ENCODE assay signal across 9 mouse cellular contexts in genomic region chr13:73892493-73893178, GRCm38 (mm10). TPM values are rescaled to one million over a fixed set of nuclear protein-coding genes. Genes with fewer than 3 reads are reported as not detected.
DNase-seq lines count a peak whose midpoint lies in the region; ATAC-seq lines count a peak whose summit lies in the region.
"Had no signal": no experiment of that assay in that cellular context is flagged by ENCODE, and none has a peak within 500 bp of the region (broad histone marks: within the 10 kb centered on the region; RNA-seq: fewer than 3 reads in every experiment).

No protein-coding gene starts in this region.

- H3K9ac ChIP-seq in forebrain, embryonic 15.5 days (replicated peaks) = no peak overlapping the region
- no peak overlapping the region for H3K9ac ChIP-seq in intestine, embryonic 16.5 days (ENCODE audit: low read depth, low read length)
- no peak overlapping the region for H3K9ac ChIP-seq in liver, embryonic 16.5 days (ENCODE audit: low read depth, low read length)
- H3K9ac ChIP-seq in midbrain, embryonic 16.5 days (ENCODE audit: low read depth, low read length) = no peak overlapping the region
- H3K9ac ChIP-seq: neural tube, embryonic 13.5 days had no signal

- intact Hi-C loops in left cerebral cortex, postnatal 25 days (cut with DNase I) = no loop called here

- no peak for DNase-seq in forebrain, embryonic 10.5 days (ENCODE audit: extremely low spot score, low spot score)
- peak; percentile 57 for DNase-seq in embryo, embryonic 11 days
- no peak for DNase-seq in left cerebral cortex, postnatal 25 days (ENCODE audit: low spot score in 2 of 2)
- no peak for DNase-seq in left cerebral cortex, adult 8-10 months (ENCODE audit: low spot score in 2 of 2)

- H3K4me1 ChIP-seq in forebrain, embryonic 10.5 days = peaks cover 13% of the 10 kb centered on the region
- H3K4me1 ChIP-seq in forebrain, embryonic 15.5 days = no peaks in the 10 kb centered on the region
- peaks cover 7% of the 10 kb centered on the region for H3K4me1 ChIP-seq in intestine, embryonic 16.5 days (ENCODE audit: control insufficient read depth, insufficient read depth, low read length)
- H3K4me1 ChIP-seq in liver, embryonic 16.5 days (ENCODE audit: control insufficient read depth, low read depth, low read length) = no peaks in the 10 kb centered on the region
- H3K4me1 ChIP-seq in midbrain, embryonic 16.5 days (ENCODE audit: control insufficient read depth, insufficient read depth, low read length) = no peaks in the 10 kb centered on the region
- H3K4me1 ChIP-seq: neural tube, embryonic 13.5 days had no signal

- 55% methylated on average over 6 of the region's 6 CpGs for WGBS in forebrain, embryonic 10.5 days
- WGBS in forebrain, embryonic 15.5 days = 59% methylated on average over 6 of the region's 6 CpGs
- WGBS in intestine, embryonic 16.5 days = 44% methylated on average over 6 of the region's 6 CpGs
- 43% methylated on average over 6 of the region's 6 CpGs for WGBS in liver, embryonic 16.5 days (ENCODE audit: insufficient replicate concordance)
- 66% methylated on average over 6 of the region's 6 CpGs for WGBS in midbrain, embryonic 16.5 days

- no peak overlapping the region for H3K4me3 ChIP-seq in forebrain, embryonic 10.5 days
- H3K4me3 ChIP-seq in forebrain, embryonic 15.5 days = no peak overlapping the region
- H3K4me3 ChIP-seq in intestine, embryonic 16.5 days (ENCODE audit: low read length) = no peak overlapping the region
- no peak overlapping the region for H3K4me3 ChIP-seq in liver, embryonic 16.5 days (ENCODE audit: low read depth, low read length)
- H3K4me3 ChIP-seq in midbrain, embryonic 16.5 days (ENCODE audit: low read depth, low read length) = no peak overlapping the region
- H3K4me3 ChIP-seq: neural tube, embryonic 13.5 days had no signal

- peak overlapping the region; percentile 60; the same call in 1 of the 2 replicates for H3K27ac ChIP-seq in forebrain, embryonic 10.5 days
- no peak overlapping the region for H3K27ac ChIP-seq in forebrain, embryonic 15.5 days (replicated peaks)
- H3K27ac ChIP-seq in intestine, embryonic 16.5 days (ENCODE audit: low read length) = peak overlapping the region; percentile 69
- H3K27ac ChIP-seq in liver, embryonic 16.5 days (ENCODE audit: low read length) = no peak overlapping the region
- H3K27ac ChIP-seq in midbrain, embryonic 16.5 days (ENCODE audit: low read length) = no peak overlapping the region

- H3K4me2 ChIP-seq in forebrain, embryonic 15.5 days (replicated peaks) = no peak overlapping the region
- H3K4me2 ChIP-seq in intestine, embryonic 16.5 days (ENCODE audit: low read depth, low read length) = no peak overlapping the region
- no peak overlapping the region for H3K4me2 ChIP-seq in liver, embryonic 16.5 days (ENCODE audit: low read depth, low read length)
- no peak overlapping the region for H3K4me2 ChIP-seq in midbrain, embryonic 16.5 days (ENCODE audit: low read length)
- H3K4me2 ChIP-seq: neural tube, embryonic 13.5 days had no signal

- ATAC-seq in forebrain, embryonic 15.5 days (replicated peaks) = no peak
- peak; percentile 86 for ATAC-seq in intestine, embryonic 16.5 days
- ATAC-seq in liver, embryonic 16.5 days (ENCODE audit: low read depth) = peak; percentile 21; the same call in 1 of the 2 replicates
- no peak for ATAC-seq in midbrain, embryonic 16.5 days

- no peaks in the 10 kb centered on the region for H3K9me3 ChIP-seq in forebrain, embryonic 10.5 days
- no peaks in the 10 kb centered on the region for H3K9me3 ChIP-seq in forebrain, embryonic 15.5 days
- no peaks in the 10 kb centered on the region for H3K9me3 ChIP-seq in intestine, embryonic 16.5 days (ENCODE audit: control insufficient read depth, low read length)
- no peaks in the 10 kb centered on the region for H3K9me3 ChIP-seq in liver, embryonic 16.5 days (replicated peaks; ENCODE audit: control insufficient read depth, low read length)
- H3K9me3 ChIP-seq in midbrain, embryonic 16.5 days (replicated peaks; ENCODE audit: control insufficient read depth, low read length, poor library complexity, severe bottlenecking) = no peaks in the 10 kb centered on the region
- H3K9me3 ChIP-seq: neural tube, embryonic 13.5 days had no signal

- no peaks in the 10 kb centered on the region for H3K36me3 ChIP-seq in forebrain, embryonic 10.5 days (replicated peaks)
- H3K36me3 ChIP-seq in forebrain, embryonic 15.5 days = no peaks in the 10 kb centered on the region
- no peaks in the 10 kb centered on the region for H3K36me3 ChIP-seq in intestine, embryonic 16.5 days (ENCODE audit: control insufficient read depth, insufficient read depth, low read length)
- H3K36me3 ChIP-seq in liver, embryonic 16.5 days (ENCODE audit: control insufficient read depth, insufficient read depth) = no peaks in the 10 kb centered on the region
- no peaks in the 10 kb centered on the region for H3K36me3 ChIP-seq in midbrain, embryonic 16.5 days (ENCODE audit: control insufficient read depth, insufficient read depth, low read length)
- H3K36me3 ChIP-seq: neural tube, embryonic 13.5 days had no signal

- no peaks in the 10 kb centered on the region for H3K27me3 ChIP-seq in forebrain, embryonic 10.5 days (ENCODE audit: poor library complexity, severe bottlenecking)
- no peaks in the 10 kb centered on the region for H3K27me3 ChIP-seq in forebrain, embryonic 15.5 days
- H3K27me3 ChIP-seq in intestine, embryonic 16.5 days (replicated peaks; ENCODE audit: control insufficient read depth, insufficient read depth, low read length) = no peaks in the 10 kb centered on the region
- no peaks in the 10 kb centered on the region for H3K27me3 ChIP-seq in liver, embryonic 16.5 days (ENCODE audit: control insufficient read depth, insufficient read depth, low read depth, low read length)
- no peaks in the 10 kb centered on the region for H3K27me3 ChIP-seq in midbrain, embryonic 16.5 days (ENCODE audit: control insufficient read depth, insufficient read depth, low read depth, low read length)
- H3K27me3 ChIP-seq: neural tube, embryonic 13.5 days had no signal

RNA-seq across cellular contexts. Expression of gene Trip13, which starts 44.9 kb away (rescaled TPM):
- 78.8 and 83.3 TPM in 2 replicates for polyA plus RNA-seq in forebrain, embryonic 10.5 days (2016; fragmentation: Nextera tagmentation; extraction: Ambion mirVana)
- polyA plus RNA-seq in forebrain, embryonic 15.5 days (2015; fragmentation: Nextera tagmentation; extraction: Ambion mirVana) = 20.6 and 21.0 TPM in 2 replicates
- 26.2 and 32.2 TPM in 2 replicates for polyA plus RNA-seq in intestine, embryonic 16.5 days (2015; fragmentation: Nextera tagmentation; extraction: Ambion mirVana)
- 13.8 and 14.7 TPM in 2 replicates for polyA plus RNA-seq in liver, embryonic 16.5 days (2015; fragmentation: Nextera tagmentation; extraction: Ambion mirVana)
- 1 to 10 TPM in 1 of 2 experiments, under 1 TPM in 1; 0.82 to 1.1 TPM for total RNA-seq in left cerebral cortex, postnatal 25 days (2021)
- total RNA-seq in left cerebral cortex, adult 8-10 months (2022) = 1 to 10 TPM in 1 of 4 experiments, under 1 TPM in 3; 0.37 to 2.4 (median 0.70) TPM
- polyA plus RNA-seq in midbrain, embryonic 16.5 days (2015; fragmentation: Nextera tagmentation; extraction: Ambion mirVana) = 10.4 and 11.8 TPM in 2 replicates

RNA-seq across cellular contexts. Expression of gene Brd9, which starts 45.0 kb away (rescaled TPM):
- 52.6 and 53.6 TPM in 2 replicates for polyA plus RNA-seq in forebrain, embryonic 10.5 days (2016; fragmentation: Nextera tagmentation; extraction: Ambion mirVana)
- 96.6 and 98.0 TPM in 2 replicates for polyA plus RNA-seq in forebrain, embryonic 15.5 days (2015; fragmentation: Nextera tagmentation; extraction: Ambion mirVana)
- 35.7 and 37.4 TPM in 2 replicates for polyA plus RNA-seq in intestine, embryonic 16.5 days (2015; fragmentation: Nextera tagmentation; extraction: Ambion mirVana)
- 12.9 and 14.1 TPM in 2 replicates for polyA plus RNA-seq in liver, embryonic 16.5 days (2015; fragmentation: Nextera tagmentation; extraction: Ambion mirVana)
- total RNA-seq in left cerebral cortex, postnatal 25 days (2021) = 10 to 100 TPM; 72.0 to 82.5 TPM
- 10 to 100 TPM; 75.5 to 86.0 (median 76.3) TPM for total RNA-seq in left cerebral cortex, adult 8-10 months (2022)
- polyA plus RNA-seq in midbrain, embryonic 16.5 days (2015; fragmentation: Nextera tagmentation; extraction: Ambion mirVana) = 98.6 and 99.0 TPM in 2 replicates

RNA-seq across cellular contexts. Expression of gene Nkd2, which starts 45.2 kb away (rescaled TPM):
- polyA plus RNA-seq in forebrain, embryonic 10.5 days (2016; fragmentation: Nextera tagmentation; extraction: Ambion mirVana) = 15.9 and 16.3 TPM in 2 replicates
- polyA plus RNA-seq in forebrain, embryonic 15.5 days (2015; fragmentation: Nextera tagmentation; extraction: Ambion mirVana) = 7.4 and 8.1 TPM in 2 replicates
- polyA plus RNA-seq in intestine, embryonic 16.5 days (2015; fragmentation: Nextera tagmentation; extraction: Ambion mirVana) = 4.1 and 4.2 TPM in 2 replicates
- 0.11 and 0.19 TPM in 2 replicates for polyA plus RNA-seq in liver, embryonic 16.5 days (2015; fragmentation: Nextera tagmentation; extraction: Ambion mirVana)
- total RNA-seq in left cerebral cortex, postnatal 25 days (2021) = 1 to 10 TPM; 2.2 to 2.6 TPM
- total RNA-seq in left cerebral cortex, adult 8-10 months (2022) = 1 to 10 TPM; 2.6 to 3.4 (median 3.2) TPM
- polyA plus RNA-seq in midbrain, embryonic 16.5 days (2015; fragmentation: Nextera tagmentation; extraction: Ambion mirVana) = 15.5 and 20.6 TPM in 2 replicates

Comparison
In these comparisons a context has a peak if more than half of its experiments do, and no peak if none do; other contexts are left out.
1. H3K27ac ChIP-seq: peak in forebrain, embryonic 10.5 days (single experiment) and intestine, embryonic 16.5 days (single experiment); none in forebrain, embryonic 15.5 days (single experiment), liver, embryonic 16.5 days (single experiment) and midbrain, embryonic 16.5 days (single experiment).
2. ATAC-seq: peak in intestine, embryonic 16.5 days (single experiment) and liver, embryonic 16.5 days (single experiment); none in forebrain, embryonic 15.5 days (single experiment) and midbrain, embryonic 16.5 days (single experiment).